Mouse (Mus musculus): ENCODE measurements around the gene Hc.

The Hc gene

GRCm38 (mm10) chr2:34978226-34978625 lies 83.0 kb downstream of the Hc start:
- DNase-seq (ENCODE audit: low spot score in 2 of 2) = no peak

GRCm38 (mm10) chr2:34976945-34977658 lies 84.1 kb downstream of the Hc start:
- DNase-seq (ENCODE audit: low spot score in 2 of 2) = no peak

GRCm38 (mm10) chr2:34976447-34976846 lies 84.8 kb downstream of the Hc start:
- no peak for DNase-seq (ENCODE audit: low spot score in 2 of 2)

- no peak for DNase-seq (ENCODE audit: low spot score in 2 of 2)
Measured at GRCm38 (mm10) chr2:34973087-34973486, 88.2 kb downstream of the Hc start.

GRCm38 (mm10) chr2:34971080-34971888 lies 90.0 kb downstream of the Hc start:
- DNase-seq (ENCODE audit: low spot score in 2 of 2) = no peak

GRCm38 (mm10) chr2:34970092-34970750 lies 91.0 kb downstream of the Hc start:
- peak in 1 of 2 experiments; percentile 51 for DNase-seq (ENCODE audit: low spot score in 2 of 2)

GRCm38 (mm10) chr2:34969166-34969565 lies 92.1 kb downstream of the Hc start:
- DNase-seq (ENCODE audit: low spot score in 2 of 2) = no peak

GRCm38 (mm10) chr2:34966243-34966934 lies 94.8 kb downstream of the Hc start:
- no peak for DNase-seq (ENCODE audit: low spot score in 2 of 2)

- DNase-seq (ENCODE audit: low spot score in 2 of 2) = no peak
Measured at GRCm38 (mm10) chr2:34965806-34966205, 95.4 kb downstream of the Hc start.

- no peak for DNase-seq (ENCODE audit: low spot score in 2 of 2)
Measured at GRCm38 (mm10) chr2:34965293-34965692, 95.9 kb downstream of the Hc start.

GRCm38 (mm10) chr2:34964651-34965050 lies 96.6 kb downstream of the Hc start:
- DNase-seq (ENCODE audit: low spot score in 2 of 2) = no peak

GRCm38 (mm10) chr2:34964230-34964629 lies 97.0 kb downstream of the Hc start:
- DNase-seq (ENCODE audit: low spot score in 2 of 2) = no peak

GRCm38 (mm10) chr2:34963371-34963956 lies 97.8 kb downstream of the Hc start:
- no peak for DNase-seq (ENCODE audit: low spot score in 2 of 2)

GRCm38 (mm10) chr2:34962893-34963292 lies 98.3 kb downstream of the Hc start:
- DNase-seq (ENCODE audit: low spot score in 2 of 2) = no peak

GRCm38 (mm10) chr2:34962211-34962610 lies 99.0 kb downstream of the Hc start:
- no peak for DNase-seq (ENCODE audit: low spot score in 2 of 2)

GRCm38 (mm10) chr2:34961481-34962036 lies 99.7 kb downstream of the Hc start, which contains the start of gene Traf1:
TSS of gene Traf1 (minus strand) at chr2:34961772.
- DNase-seq (ENCODE audit: low spot score in 2 of 2) = no peak

GRCm38 (mm10) chr2:34960966-34961365 lies 100.3 kb downstream of the Hc start:
- DNase-seq (ENCODE audit: low spot score in 2 of 2) = no peak

- no peak for DNase-seq (ENCODE audit: low spot score in 2 of 2)
Measured at GRCm38 (mm10) chr2:34960466-34960865, 100.8 kb downstream of the Hc start.

GRCm38 (mm10) chr2:34958582-34958981 lies 102.7 kb downstream of the Hc start:
- DNase-seq (ENCODE audit: low spot score in 2 of 2) = no peak

- DNase-seq (ENCODE audit: low spot score in 2 of 2) = no peak
Measured at GRCm38 (mm10) chr2:34958036-34958435, 103.2 kb downstream of the Hc start.

GRCm38 (mm10) chr2:34957405-34957804 lies 103.8 kb downstream of the Hc start:
- no peak for DNase-seq (ENCODE audit: low spot score in 2 of 2)
